Mouse (Mus musculus) c-Kit-positive CD71-positive TER-119-negative erythroid progenitor cells, embryonic 14.5 days (primary cell): ENCODE data around the gene Pcdh7.

Source experiments
- DNase-seq: peaks from one replicate; pipeline ENCODE4 v3.0.0-alpha.2; 2013; ENCODE audit warnings: low read depth

Pcdh7 gene

DNA sequence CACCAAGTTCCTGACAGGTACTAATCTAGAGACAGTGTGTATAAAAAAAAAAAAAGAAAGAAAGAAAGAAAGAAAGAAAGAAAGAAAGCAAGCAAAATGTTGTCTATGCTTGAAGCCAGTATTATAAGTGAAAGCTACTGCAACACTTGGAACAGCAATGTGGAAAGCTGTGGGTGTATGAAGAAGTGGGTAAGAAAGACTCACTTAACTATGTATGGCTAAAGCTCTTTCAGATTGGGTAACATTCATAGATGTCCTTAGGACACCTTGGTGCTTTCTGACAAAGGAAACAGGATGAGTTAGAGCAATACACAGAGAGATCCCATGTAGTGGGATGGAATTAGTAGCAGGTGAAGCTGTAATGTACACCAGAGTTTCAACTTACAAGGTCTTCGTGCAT, 32.6 kb downstream of the Pcdh7 start:
- DNase-seq, result no peak

DNA sequence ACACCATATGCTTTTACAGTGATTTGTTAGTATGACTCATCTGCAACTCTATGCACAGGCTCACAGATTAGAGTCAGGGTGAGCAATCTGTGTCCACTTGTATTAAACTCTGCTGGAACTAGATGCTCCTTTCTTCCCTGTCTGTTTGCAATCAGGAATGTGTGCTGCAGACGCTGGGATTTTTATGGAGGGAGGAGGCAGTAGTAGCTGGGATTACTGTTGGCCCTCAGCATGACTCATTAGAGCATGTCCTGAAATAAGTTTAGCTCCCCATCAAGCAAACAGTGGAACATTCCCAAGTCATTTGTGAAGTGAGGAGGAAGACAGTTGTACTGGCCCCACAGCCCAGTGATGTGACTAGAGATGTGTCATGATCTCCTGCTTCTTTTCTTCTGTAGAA, 38.0 kb downstream of the Pcdh7 start:
- DNase-seq, result no peak

DNA sequence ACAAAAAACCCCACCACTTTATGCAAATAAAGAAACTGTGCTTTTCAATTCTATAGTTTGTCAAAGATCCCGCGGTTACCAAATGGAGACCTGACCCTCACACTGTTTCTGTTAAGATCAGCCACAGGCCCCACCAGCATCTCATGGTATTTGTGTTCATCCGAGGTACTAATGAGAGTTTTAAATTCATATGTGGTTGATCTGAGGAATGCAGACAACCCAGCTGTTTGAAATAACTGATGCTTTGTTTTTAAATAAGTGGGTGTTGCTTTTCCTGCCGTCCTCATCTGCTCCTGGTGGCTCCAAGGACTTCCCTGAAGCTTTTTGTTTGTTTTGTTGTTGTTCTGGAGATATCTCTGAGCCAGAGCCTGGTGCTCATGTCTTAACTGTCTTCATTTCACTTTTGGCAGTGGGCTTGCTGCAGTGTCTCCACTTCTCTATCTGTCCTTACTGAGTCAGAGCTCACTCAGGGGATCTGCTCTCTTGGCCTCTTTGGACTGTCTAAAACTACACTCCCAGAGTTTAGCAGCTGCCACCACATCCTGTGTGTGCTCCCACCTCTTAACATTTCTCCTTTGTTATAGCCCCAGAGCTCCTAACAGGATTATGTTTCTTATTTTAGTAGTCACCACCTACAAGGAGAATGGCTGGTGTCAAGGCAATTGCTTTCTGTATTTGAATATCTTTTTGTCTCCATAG, 39.1 kb downstream of the Pcdh7 start:
- no peak for DNase-seq

DNA sequence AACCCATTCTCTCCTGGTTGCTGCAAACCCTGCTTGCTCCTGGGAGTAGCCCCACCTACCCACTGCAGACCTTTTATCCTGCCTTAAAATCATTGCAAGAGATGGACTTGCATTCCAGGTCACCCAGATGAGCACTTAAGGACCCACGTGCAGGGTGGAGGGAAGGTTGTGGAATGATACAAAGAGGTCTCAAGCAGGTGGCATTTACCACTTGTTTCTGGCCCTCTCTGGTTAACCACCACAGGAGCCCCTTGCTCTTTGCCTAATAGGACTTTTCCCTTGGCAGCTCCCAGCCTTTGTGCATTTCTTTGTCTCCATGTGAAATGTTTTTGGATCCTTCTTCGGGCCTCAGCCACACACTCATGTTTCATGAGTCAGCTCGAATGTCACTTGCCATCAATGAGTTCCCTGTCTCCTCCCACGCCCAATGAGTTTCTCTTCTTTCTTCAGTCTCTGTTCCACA, 39.7 kb downstream of the Pcdh7 start:
- DNase-seq, result no peak

DNA sequence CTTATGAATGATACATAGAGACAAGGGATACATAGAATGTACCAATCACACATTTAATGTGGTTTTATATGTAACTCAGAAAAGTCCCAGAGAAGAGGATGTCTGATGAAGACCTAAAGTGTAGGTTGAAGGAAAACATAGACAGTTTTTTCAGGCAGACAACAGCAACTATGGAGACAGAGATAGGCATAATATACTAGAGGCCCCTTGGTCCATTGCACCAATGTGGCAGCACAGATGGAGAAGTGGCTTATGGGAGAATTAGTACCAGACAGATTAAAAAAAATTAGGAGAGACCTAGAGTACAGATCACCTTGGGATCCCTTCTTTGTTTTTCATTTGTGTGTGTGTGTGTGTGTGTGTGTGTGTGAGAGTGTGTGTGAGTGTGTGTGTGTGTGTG, 41.2 kb downstream of the Pcdh7 start:
- DNase-seq, result no peak

DNA sequence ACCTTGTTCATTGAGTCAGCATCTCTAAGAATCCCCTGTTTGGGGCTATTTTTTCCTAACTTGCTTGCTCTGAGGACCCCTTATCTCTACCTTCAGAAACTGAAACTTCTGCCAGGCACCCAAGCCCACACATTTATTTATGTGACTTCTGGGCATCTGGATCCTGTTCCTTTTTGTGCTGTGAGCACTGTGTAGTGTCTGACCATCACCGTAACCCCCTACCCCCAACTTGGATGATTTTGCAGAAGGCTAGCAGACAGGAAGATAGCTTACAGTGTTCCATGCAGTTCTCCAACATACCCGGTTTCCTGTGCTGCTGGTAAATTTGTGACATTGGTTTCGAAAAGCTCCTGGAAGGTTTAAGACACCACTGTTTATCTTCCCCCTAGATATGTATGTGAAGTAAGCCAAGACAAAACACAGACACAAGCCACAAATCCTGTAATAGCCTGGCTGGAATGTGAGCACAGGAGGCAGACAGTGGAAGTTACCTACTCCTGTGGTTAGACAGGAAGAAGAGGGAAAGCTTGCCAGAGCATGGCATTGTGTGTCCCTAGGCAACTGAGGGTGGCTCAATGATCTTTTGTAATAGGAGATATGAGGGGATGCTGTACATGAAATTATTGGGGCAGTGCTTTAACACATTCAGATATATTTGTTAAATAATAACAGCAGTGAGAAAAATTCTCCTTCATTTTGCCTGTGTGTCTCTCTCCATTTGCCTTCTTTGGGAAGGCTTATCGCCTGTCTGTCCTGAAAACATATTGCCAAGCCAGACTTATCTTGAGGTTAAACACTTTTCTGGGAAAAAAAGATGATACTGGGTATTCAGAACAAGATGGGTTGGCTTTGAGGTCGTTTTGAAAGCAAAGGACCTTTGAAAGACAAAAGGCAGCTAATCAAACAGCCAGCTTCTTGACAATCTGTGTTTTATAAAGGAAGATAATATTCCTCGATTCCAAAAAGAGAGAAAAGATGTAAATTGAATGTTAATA, 42.6 kb downstream of the Pcdh7 start:
- peak; percentile 51 for DNase-seq

DNA sequence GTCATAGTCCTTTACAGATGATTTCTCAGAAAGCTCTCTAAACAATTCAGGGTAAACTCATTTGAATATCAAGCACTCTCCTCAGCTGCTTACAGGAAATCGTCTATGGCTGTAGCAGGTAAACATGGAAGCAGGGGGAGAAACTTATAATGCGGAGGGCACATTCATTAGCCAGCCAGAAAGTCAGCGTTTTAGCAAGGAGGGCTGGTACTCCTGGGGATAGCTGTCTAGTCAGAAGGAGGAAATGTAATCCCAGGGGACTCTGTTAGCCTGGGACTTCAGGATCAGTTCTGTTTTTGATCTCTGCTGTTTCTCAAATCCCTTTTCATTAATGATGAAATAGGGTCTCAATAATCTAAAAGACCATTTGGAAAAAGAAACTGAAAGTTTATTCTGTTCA, 47.6 kb downstream of the Pcdh7 start:
- DNase-seq, result no peak

DNA sequence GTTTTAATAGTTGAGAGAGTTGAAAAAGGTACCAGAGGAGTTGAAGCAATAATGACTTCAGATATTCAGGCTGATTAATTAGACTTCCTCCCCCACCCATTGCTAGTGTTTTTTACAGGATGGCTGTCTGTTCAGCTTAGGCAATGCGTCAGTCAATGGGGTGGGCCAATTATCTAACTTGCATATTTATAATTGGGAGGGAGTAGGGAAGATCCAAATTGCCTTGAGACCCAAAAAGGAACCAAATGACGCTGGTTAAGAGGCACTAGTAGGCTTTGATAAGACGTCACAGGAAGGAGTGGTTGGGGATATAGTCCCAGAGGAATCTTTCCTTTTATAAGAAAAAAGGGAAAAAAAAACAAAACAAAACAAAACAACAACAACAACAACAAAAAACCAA, 49.6 kb downstream of the Pcdh7 start:
- DNase-seq, result no peak

DNA sequence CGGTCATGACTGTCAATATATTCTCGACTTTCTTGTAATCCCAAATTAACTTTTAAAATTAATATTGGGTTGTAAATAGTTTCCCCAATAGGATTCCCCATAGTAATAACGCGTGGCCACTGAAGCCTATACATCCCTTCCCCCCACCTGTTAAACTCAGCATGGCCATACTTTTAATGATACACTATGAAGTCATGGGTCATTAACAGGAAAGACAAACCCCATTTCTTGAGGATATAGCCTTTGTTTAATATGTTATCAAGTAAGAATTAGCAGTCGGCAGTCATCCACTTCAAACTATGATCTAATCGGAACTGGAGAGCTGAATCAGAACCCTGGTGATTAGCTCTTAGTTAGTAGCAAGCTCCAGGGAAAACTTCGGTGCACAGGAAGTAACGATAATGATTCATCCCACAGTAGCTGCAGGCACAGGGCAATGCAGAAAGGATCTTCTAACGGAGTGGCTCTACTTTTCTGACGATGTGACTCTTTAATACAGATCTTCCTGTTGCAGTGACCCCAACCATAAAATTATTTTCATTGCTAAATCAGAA, 50.8 kb downstream of the Pcdh7 start:
- no peak for DNase-seq

DNA sequence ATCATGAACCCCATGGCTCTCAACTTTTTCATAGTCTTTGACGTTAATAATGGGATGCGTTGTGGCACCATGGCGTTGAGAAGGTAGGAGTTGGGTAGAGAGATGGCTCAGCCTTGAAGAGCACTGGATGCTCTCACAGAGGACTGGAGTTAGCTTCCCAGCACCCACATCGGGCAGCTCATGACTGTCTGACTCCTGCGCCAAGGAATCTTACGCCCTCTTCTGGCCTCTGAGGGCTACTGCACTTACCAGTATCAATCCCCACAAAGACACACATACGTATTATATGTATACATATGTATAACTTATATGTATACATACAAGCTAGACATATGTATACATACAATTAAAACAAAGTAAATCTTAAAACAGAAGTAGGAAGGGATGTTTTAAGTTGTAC, 51.9 kb downstream of the Pcdh7 start:
- DNase-seq, result no peak

DNA sequence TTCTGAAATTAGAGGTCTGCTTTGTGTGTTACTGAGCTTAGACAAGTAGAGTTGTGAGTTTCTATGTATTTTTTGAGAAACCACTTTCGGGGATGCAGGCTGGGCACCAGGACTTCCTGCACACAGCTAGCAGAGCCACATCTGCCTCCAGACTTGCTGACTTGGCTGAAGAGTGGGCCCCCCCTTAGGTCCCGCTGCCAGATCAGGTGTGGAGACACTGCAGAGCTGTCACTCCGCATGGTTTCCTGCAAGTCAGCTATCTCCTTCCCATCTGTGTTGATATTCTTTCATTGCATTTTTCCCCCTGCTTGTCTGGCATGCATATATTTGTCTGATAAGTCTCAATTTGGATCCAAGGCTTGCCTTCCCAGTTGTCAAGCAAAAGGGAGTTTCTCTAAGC, 52.6 kb downstream of the Pcdh7 start:
- DNase-seq, result no peak

DNA sequence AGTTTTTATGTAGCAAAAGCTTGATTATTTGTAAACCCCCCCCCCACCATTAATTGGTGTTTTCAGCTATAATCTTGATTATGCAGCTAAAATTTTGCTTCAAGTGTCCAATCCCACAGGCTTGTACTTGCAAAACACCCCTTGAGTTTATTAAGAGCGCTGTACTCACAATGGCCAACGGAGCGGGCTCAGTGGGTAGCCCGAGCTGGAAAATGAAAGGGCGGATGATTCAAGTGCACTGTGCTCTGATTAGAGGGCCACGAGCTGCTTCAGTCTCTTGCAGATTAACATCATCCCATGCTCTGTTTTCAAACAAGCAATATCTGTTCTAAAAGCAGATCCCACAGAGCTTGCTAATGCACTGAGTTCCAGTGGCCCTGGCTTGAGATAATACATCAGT, 53.4 kb downstream of the Pcdh7 start:
- DNase-seq, result no peak

DNA sequence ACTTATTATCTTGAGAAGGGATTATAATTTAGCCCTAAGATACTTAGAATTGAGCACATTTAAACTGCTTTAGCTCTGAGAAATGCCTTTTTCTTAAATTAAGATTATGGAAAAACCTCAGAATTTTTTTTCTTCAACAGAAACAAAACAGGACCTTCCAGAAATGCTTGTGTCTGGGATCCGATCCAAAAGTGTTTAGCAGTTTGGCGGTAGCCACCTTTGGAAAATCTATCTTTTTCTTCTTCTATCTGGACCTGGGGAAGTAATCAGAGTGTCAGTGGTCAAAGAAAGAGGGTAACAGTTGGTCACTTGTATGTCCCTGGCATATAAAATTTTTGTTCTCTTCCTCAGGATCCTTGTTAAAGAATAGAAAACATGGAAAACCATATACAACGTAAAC, 54.9 kb downstream of the Pcdh7 start:
- DNase-seq, result no peak

DNA sequence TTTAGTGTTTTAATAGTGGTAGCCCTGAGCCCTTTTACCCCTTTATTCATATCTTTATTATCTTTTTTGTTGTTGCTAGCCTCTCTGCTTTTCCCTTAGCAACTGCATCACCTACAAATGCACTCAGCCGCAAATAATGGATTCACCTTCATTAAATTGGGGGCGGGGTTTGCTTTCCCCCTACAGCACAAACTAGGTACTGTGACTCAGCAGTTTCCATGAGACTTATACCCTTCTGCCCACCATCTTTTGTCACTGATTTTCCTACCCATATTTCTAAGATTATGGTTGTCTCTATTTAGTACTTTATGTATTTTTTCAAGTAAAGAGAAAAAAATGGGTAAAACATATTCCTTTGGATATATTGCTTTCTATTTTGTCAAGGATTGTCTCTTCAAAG, 56.7 kb downstream of the Pcdh7 start:
- DNase-seq, result no peak

DNA sequence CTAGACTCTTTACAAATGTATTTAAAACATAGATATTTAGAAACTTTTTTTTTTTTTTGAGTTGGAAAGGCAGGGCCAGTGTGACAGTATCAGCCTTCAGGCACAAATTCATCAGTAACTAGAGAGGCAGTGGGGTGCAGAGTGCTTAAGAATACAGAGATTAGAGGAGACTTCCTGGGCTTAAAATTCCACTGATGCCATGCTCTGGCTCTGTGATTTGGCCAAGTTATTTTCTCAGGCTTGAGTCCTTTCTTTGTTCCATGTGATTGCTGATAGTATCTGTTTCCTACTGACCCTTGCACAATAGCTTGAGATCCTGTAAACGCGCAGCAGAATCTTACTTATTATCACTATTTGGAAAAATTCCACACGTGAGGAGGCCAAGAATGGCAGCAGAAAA, 60.3 kb downstream of the Pcdh7 start:
- DNase-seq, result no peak

DNA sequence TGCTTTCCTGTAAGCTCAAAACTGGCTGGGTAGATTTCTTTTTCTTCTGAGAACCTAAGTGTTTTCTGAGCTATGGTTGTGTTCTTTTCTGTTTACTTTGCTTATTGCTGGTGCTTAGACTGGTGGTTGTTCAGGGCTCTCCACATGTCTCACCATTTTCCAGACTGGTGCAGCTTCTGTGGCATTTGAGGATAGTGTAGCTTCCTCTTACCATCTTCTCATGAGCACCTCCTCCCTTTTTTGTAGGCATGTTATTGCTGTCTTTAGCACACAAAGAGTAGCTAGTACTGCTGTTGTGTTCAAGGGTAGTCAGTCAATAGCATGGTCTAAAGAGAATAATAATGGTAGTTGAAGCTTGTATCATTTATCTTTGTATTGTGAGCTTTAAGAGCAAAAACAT, 62.2 kb downstream of the Pcdh7 start:
- DNase-seq, result no peak

DNA sequence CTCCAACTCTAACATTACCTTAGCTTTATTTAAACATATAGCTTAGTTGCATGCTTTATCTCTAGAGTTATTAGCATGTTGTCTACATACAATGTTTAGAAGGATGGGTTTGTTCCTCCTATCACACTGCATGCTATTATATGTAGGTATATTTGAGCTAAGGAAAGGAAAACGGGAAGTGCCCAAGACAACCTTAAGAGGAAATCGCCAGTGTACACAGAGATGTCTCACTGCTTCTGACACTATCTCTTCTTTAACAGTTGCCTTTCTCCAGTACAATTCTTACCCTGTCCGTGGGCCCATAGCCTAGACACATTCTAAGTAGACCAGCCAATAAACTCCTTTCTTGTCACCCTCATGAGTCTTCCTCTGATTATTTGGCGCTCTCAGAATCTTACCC, 62.8 kb downstream of the Pcdh7 start:
- DNase-seq, result no peak

DNA sequence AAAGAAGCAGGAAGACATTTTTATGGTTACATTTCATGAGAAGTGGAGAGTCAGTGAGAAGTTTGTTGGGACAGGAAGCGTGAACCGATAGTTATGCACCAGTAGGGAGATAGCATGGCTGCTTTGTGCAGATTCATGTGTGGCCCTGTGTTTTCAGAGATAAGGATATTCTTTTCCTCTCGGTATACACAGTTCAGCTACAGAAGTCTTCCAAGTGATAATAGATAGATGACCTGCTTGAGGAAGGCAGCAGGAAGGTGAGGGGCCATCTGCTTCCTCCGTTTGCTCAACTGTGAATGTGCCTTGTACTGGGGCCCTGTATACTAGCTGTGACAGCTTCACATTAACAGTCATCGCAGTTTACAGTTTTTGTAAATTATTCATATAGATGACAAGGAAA, 64.2 kb downstream of the Pcdh7 start:
- DNase-seq, result peak; percentile 60

DNA sequence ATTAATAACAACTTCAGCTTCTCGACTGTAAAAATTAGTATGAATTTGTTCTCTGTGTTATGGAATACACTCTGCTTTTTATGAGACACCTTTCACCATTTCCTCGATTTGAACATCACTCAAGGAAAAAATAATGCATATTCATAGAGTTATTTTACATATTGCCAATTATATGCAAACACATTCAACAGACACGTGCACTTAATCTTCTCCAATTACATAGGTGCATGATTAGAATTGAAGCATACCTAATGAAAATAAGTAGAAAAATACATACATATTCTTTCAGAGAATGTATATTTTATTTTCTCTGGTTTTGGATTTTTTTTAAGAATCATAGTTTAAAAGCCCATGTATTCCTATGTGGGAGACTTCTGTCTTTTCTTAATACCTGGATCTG, 64.8 kb downstream of the Pcdh7 start:
- no peak for DNase-seq

DNA sequence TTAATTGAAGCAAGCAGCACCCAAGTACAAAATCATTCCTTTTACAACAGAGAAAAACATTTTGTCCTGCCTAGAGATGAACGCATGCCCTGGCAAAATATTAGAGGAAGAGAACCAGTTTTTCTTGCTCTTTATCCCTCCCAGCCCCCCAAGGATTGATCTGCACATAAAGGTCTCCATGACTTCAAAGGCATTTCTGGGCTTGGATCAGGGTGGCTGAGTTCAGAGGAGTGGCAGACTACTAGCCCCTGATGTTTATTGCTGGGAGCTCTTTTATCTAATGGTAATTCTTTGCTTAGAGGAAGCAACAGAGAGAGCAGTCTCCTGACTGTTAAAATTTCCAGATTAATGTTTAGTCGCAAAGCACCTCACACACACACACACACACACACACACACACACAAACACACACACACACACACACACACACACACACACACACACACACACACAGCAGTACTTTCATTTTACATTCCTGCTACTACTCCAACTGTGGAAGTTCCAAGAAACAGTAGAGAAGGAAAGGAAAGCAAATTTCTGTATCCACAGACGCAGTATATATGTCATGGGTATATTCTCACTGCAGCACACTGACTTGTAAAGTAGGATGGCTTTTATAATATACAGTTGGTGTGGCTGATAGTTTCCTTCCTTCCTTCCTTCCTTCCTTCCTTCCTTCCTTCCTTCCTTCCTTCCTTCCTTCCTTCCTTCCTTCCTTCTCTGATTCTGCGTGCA, 71.2 kb downstream of the Pcdh7 start:
- no peak for DNase-seq

DNA sequence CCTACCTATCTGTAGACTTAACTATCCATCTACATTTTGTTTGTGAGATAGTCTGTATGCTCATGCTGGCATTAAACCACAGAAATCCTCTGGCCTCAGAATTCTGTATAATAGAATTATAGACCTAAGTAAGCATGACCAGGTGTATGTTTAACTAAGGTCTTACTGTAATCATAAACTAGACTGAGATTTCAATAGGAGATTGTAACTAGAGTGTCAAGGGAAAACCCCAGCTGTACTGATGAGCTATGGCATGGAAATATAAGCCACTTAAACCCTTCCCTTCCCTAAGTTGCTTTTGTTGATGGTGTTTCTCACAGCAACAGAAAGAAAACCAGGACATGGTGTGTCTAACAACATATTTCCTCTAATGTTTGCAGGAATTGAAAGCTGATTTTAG, 78.6 kb downstream of the Pcdh7 start:
- DNase-seq, result no peak

DNA sequence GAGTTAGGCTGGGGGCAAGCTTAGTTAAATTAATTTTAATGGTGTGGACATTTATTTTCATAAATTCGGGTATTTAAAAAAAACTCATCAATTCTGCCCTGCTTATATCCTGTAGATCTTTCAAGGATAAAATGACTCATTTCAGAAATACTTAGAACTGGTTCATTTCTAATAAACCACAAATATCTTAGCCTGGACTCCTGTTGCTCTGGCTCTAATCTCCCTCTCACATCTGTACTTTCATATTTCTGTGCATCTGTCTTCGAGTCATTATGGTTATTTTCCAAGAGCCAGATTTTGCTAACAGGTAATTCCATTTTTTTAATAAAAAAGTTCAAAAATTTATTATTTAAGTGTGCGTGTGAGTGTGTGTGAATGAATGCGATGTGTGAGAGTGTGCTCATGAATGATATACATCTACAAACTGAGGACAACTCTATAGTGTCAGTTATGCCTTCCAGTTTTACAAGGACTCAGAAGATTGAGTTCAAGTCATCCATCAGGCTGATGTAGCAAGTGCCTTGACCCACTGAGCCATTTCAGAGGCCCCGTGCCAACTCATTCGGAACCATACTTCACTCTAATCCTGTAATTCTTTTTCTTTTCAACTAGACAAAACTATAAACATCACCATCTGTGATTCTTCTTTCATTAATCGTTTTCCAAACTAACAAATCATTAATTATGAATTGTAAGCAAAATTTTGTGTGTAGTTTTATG, 80.3 kb downstream of the Pcdh7 start:
- DNase-seq, result no peak
